Mouse (Mus musculus): ENCODE results near the gene Pde4d. TPM values are rescaled to one million over a fixed set of nuclear protein-coding genes. Genes with fewer than 3 reads are reported as not detected.

Pde4d gene
- polyA plus RNA-seq, 1 experiment from 2014 or later: 14.6 TPM

DNA sequence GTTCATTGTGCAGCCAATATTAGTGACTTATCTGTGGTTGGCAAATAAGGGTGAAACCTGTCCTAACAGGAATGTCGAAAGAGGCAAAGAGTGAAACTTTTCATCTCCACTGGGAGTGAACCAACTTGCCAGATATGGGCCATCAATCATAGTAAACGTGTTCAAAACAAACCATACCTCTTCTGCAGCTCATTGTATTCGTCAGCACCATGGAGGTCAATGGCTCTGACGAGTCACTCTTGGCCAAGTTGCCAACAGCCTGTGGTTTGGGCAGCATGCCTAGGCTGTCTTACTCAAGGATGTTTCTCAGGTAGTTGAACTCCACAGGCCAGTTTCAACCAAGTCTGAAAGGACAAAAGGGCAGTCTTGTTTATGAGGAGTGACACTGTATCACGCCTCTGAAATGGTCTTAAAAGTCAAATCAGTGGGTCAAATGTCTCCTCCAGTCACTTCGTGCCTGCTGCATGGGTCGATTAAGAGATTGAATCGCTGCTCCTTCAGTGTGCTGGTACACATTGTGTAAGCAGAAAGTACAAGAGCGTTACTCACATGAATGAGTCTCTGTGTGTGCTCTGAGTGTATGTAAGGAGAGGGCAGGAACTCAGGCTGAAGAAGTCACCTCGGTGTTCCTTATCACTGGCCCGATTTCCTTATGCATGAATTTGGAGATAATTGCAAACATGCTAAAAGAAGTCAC, 1431.6 kb downstream of the Pde4d start:
- Histone ChIP-seq H3K36me3 (replicated peaks; ENCODE audit: control insufficient read depth, insufficient read depth, low read depth, low read length) (no peaks in the 10 kb centered on the region), H3K27ac (replicated peaks; ENCODE audit: low read depth, low read length) (no peak overlapping the region), H3K9me3 (replicated peaks; ENCODE audit: control insufficient read depth, low read length) (no peaks in the 10 kb centered on the region), H3K4me1 (ENCODE audit: control insufficient read depth, insufficient read depth, low read length) (no peaks in the 10 kb centered on the region), H3K9ac (replicated peaks; ENCODE audit: low read length) (no peak overlapping the region), H3K27me3 (ENCODE audit: control insufficient read depth, insufficient read depth, low read length) (no peaks in the 10 kb centered on the region), H3K4me2 (ENCODE audit: low read depth, low read length) (no peak overlapping the region), H3K4me3 (ENCODE audit: low read depth, low read length) (no peak overlapping the region)
- no peak for DNase-seq (ENCODE audit: low spot score)
- 84% methylated on average over 11 of the region's 11 CpGs for WGBS
- ATAC-seq (replicated peaks; ENCODE audit: insufficient number of reproducible peaks, low FRiP score, low TSS enrichment, low read depth): no peak

DNA sequence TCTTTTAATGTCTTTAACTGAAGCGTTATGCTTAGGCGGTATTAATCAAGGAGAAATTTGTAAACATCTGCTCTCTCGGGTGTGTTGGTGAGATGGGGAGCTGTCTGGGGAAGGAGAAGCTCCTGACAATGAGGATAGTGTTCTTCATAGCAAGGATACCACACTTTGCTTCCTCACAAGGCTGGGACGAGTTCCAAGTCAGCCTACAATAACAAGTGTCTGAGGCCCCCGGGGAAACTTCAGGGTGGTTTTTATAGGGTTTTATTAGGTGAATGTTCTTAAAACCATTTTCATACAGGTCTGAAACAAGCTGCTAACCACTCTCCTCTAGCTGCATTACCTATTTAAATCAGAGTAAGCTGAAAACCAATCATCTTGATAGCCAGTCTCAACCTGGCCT, 1433.9 kb downstream of the Pde4d start:
- WGBS: 75% methylated on average over 5 of the region's 5 CpGs
- Histone ChIP-seq H3K27me3 (ENCODE audit: control insufficient read depth, insufficient read depth, low read length) (no peaks in the 10 kb centered on the region), H3K27ac (replicated peaks; ENCODE audit: low read depth, low read length) (no peak overlapping the region), H3K9me3 (replicated peaks; ENCODE audit: control insufficient read depth, low read length) (no peaks in the 10 kb centered on the region), H3K9ac (replicated peaks; ENCODE audit: low read length) (no peak overlapping the region), H3K4me1 (ENCODE audit: control insufficient read depth, insufficient read depth, low read length) (no peaks in the 10 kb centered on the region), H3K4me3 (ENCODE audit: low read depth, low read length) (no peak overlapping the region), H3K4me2 (ENCODE audit: low read depth, low read length) (no peak overlapping the region), H3K36me3 (replicated peaks; ENCODE audit: control insufficient read depth, insufficient read depth, low read depth, low read length) (no peaks in the 10 kb centered on the region)
- ATAC-seq (replicated peaks; ENCODE audit: insufficient number of reproducible peaks, low FRiP score, low TSS enrichment, low read depth) (no peak), DNase-seq (ENCODE audit: low spot score) (no peak)

DNA sequence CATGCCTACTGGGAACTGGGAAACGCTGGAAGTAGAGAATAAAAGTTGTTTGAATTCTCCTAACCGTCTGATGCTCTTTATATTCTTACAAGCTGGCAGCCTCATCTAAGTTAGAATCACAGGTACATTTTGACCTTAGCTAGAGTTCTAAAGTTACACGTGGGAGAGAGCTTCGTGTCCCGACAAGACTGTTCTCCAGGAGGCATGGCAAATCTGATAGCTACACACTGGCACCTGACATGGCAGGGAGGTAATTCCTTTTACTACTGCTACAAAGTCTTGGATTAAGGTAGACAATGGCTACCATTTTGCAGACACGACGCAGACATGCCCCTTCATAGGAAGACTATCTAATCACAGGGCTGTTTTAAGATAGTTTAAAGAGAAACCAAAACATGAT, 1435.1 kb downstream of the Pde4d start:
- Histone ChIP-seq H3K36me3 (replicated peaks; ENCODE audit: control insufficient read depth, insufficient read depth, low read depth, low read length) (no peaks in the 10 kb centered on the region), H3K27me3 (ENCODE audit: control insufficient read depth, insufficient read depth, low read length) (no peaks in the 10 kb centered on the region), H3K9ac (replicated peaks; ENCODE audit: low read length) (no peak overlapping the region), H3K4me3 (ENCODE audit: low read depth, low read length) (no peak overlapping the region), H3K4me1 (ENCODE audit: control insufficient read depth, insufficient read depth, low read length) (no peaks in the 10 kb centered on the region), H3K27ac (replicated peaks; ENCODE audit: low read depth, low read length) (no peak overlapping the region), H3K4me2 (ENCODE audit: low read depth, low read length) (no peak overlapping the region), H3K9me3 (replicated peaks; ENCODE audit: control insufficient read depth, low read length) (no peaks in the 10 kb centered on the region)
- ATAC-seq (replicated peaks; ENCODE audit: insufficient number of reproducible peaks, low FRiP score, low TSS enrichment, low read depth): no peak
- 90% methylated on average over 7 of the region's 7 CpGs for WGBS
- DNase-seq (ENCODE audit: low spot score): no peak

DNA sequence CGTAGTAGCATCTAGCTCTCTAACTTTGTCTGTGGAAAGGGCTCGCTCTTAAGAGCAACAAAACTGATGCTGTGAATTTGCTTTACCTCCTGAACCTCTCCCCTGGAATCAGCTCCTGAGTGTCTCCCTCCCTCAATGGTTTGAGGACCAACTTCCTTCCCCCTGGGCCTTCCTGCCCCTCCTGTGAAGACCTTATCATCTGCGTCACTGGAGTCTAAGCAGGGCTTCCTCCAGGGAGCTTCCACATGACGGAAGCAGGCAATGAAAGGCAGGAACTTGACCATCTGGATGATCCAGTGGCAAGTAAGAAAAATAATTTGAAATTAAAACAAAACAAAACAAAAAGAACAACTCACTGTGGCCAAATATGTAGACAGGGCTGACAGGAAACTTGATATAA, 1438.5 kb downstream of the Pde4d start:
- WGBS: 77% methylated on average over 4 of the region's 4 CpGs
- Histone ChIP-seq H3K4me3 (ENCODE audit: low read depth, low read length) (no peak overlapping the region), H3K4me2 (ENCODE audit: low read depth, low read length) (no peak overlapping the region), H3K4me1 (ENCODE audit: control insufficient read depth, insufficient read depth, low read length) (no peaks in the 10 kb centered on the region), H3K36me3 (replicated peaks; ENCODE audit: control insufficient read depth, insufficient read depth, low read depth, low read length) (no peaks in the 10 kb centered on the region), H3K27ac (replicated peaks; ENCODE audit: low read depth, low read length) (no peak overlapping the region), H3K9me3 (replicated peaks; ENCODE audit: control insufficient read depth, low read length) (no peaks in the 10 kb centered on the region), H3K9ac (replicated peaks; ENCODE audit: low read length) (no peak overlapping the region), H3K27me3 (ENCODE audit: control insufficient read depth, insufficient read depth, low read length) (no peaks in the 10 kb centered on the region)
- no peak for DNase-seq (ENCODE audit: low spot score)
- no peak for ATAC-seq (replicated peaks; ENCODE audit: insufficient number of reproducible peaks, low FRiP score, low TSS enrichment, low read depth)

DNA sequence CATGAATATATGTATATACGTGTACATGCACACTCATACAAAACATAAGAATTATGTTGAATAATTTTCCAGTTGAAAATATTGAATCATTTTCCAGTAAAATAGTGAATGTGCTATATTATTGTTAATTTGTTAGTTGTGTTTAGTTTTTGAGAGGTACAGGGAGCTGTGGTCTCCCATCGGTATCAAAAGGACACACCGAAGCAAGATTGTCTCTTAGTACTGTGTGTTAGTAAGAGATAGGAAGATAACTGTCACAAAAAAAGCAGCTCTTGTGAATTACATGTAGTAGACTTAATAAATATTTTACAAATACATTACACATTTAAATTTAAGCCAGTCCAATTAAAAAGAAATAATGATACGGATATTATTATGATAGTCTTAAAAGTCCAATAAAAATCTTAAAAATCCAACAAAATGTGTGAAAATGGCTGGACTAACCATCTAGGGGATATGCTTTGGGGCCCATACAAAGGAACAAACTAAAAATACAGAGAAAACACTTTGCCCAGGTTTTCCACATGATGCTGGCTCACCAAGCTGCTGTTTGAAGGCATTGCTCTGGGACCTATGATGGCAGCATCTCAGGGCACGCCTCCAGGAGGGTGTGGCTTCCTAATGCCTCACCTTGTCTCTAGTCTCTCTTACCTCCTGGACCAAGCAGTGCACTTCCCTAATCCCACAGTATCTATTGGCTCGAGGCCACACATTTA, 1441.6 kb downstream of the Pde4d start:
- WGBS: 77% methylated on average over 6 of the region's 6 CpGs
- Histone ChIP-seq H3K27me3 (ENCODE audit: control insufficient read depth, insufficient read depth, low read length) (no peaks in the 10 kb centered on the region), H3K4me2 (ENCODE audit: low read depth, low read length) (no peak overlapping the region), H3K9ac (replicated peaks; ENCODE audit: low read length) (no peak overlapping the region), H3K9me3 (replicated peaks; ENCODE audit: control insufficient read depth, low read length) (no peaks in the 10 kb centered on the region), H3K27ac (replicated peaks; ENCODE audit: low read depth, low read length) (no peak overlapping the region), H3K4me1 (ENCODE audit: control insufficient read depth, insufficient read depth, low read length) (no peaks in the 10 kb centered on the region), H3K36me3 (replicated peaks; ENCODE audit: control insufficient read depth, insufficient read depth, low read depth, low read length) (no peaks in the 10 kb centered on the region), H3K4me3 (ENCODE audit: low read depth, low read length) (no peak overlapping the region)
- ATAC-seq (replicated peaks; ENCODE audit: insufficient number of reproducible peaks, low FRiP score, low TSS enrichment, low read depth) (no peak), DNase-seq (ENCODE audit: low spot score) (no peak)

DNA sequence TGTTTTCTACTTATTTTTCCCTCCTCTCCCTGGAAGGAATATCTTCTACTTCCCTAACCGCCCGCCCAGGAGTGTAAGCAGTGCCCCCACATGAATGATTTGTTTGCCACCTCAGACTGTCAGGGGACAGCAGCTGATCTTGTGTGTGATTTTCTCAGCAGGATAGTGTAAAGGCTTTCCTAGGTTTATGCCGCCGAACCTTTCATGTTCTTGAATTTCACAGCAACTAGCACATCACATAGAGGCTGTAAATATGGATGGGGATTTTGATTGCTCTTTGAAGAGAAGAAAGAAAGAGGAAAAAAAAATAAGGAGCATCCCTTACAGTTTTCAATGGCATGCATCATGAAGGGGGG, 1442.1 kb downstream of the Pde4d start:
- Histone ChIP-seq H3K4me1 (ENCODE audit: control insufficient read depth, insufficient read depth, low read length) (no peaks in the 10 kb centered on the region), H3K27me3 (ENCODE audit: control insufficient read depth, insufficient read depth, low read length) (no peaks in the 10 kb centered on the region), H3K4me2 (ENCODE audit: low read depth, low read length) (no peak overlapping the region), H3K9ac (replicated peaks; ENCODE audit: low read length) (no peak overlapping the region), H3K4me3 (ENCODE audit: low read depth, low read length) (no peak overlapping the region), H3K9me3 (replicated peaks; ENCODE audit: control insufficient read depth, low read length) (no peaks in the 10 kb centered on the region), H3K36me3 (replicated peaks; ENCODE audit: control insufficient read depth, insufficient read depth, low read depth, low read length) (no peaks in the 10 kb centered on the region), H3K27ac (replicated peaks; ENCODE audit: low read depth, low read length) (no peak overlapping the region)
- WGBS: 82% methylated on average over 4 of the region's 4 CpGs
- DNase-seq (ENCODE audit: low spot score) (no peak), ATAC-seq (replicated peaks; ENCODE audit: insufficient number of reproducible peaks, low FRiP score, low TSS enrichment, low read depth) (no peak)

DNA sequence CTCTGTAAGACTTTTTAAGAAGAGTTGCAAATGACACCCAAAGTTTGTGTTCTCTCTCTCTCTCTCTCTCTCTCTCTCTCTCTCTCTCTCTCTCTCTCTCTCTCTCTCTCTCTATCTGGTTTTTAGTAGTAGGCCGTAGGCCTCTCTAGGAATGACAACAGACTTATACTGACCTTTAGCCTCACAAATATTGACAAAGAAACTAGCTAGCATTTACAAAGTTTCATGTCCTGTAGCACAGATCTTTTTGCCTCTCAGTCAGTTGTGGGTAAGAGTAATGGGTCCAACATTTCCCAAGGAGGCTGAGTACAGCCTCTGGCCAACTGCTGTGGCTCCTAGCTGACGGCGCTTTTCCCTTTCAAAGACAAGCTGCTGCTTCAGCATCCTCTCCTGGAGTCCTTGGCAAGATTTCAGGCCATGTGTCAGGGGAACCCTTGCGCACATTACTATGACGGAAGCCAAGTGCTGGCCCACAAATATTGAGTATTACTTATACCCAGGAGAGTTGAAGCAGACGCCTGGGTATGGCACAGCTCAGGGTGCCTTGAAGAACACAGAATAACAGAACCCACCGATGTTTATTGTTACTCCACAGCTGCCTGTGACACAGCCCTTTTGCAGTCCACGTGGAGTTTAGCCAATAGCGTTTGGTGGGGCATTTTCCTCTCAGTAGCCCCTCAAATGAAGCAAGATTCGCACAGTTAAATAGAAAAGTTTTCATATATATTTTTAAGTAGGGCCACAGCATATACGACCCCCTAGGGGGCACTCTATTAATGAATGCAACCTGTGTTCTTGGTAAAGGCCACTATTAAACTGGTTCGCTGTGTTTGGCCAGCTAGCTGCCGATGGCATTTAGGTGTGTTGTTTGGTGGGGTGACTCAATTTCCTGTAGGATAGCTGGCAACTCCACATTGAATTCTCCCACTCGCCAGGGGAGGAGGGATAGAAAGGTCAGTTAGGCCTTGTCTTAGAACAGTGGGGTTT, 1450.0 kb downstream of the Pde4d start:
- 66% methylated on average over 14 of the region's 14 CpGs for WGBS
- H3K4me3 ChIP-seq (ENCODE audit: low read depth, low read length): no peak overlapping the region
- no peaks in the 10 kb centered on the region for H3K27me3 ChIP-seq (ENCODE audit: control insufficient read depth, insufficient read depth, low read length)
- H3K27ac ChIP-seq (replicated peaks; ENCODE audit: low read depth, low read length): no peak overlapping the region
- H3K4me1 ChIP-seq (ENCODE audit: control insufficient read depth, insufficient read depth, low read length): no peaks in the 10 kb centered on the region; the same call in 1 of the 2 replicates
- no peaks in the 10 kb centered on the region for H3K36me3 ChIP-seq (replicated peaks; ENCODE audit: control insufficient read depth, insufficient read depth, low read depth, low read length)
- no peaks in the 10 kb centered on the region for H3K9me3 ChIP-seq (replicated peaks; ENCODE audit: control insufficient read depth, low read length)
- H3K4me2 ChIP-seq (ENCODE audit: low read depth, low read length): no peak overlapping the region
- DNase-seq (ENCODE audit: low spot score) (no peak), ATAC-seq (replicated peaks; ENCODE audit: insufficient number of reproducible peaks, low FRiP score, low TSS enrichment, low read depth) (no peak)
- no peak overlapping the region for H3K9ac ChIP-seq (replicated peaks; ENCODE audit: low read length)

Data from embryonic facial prominence, embryonic 11.5 days (tissue).